Mouse (Mus musculus) urinary bladder, postnatal 14 days (tissue): ENCODE data around the gene Brix1.

ENCODE experiments used
- DNase-seq: peaks from one replicate; pipeline ENCODE4 v3.0.0; 2021; ENCODE audit warnings: low spot score

Gene Brix1

DNA sequence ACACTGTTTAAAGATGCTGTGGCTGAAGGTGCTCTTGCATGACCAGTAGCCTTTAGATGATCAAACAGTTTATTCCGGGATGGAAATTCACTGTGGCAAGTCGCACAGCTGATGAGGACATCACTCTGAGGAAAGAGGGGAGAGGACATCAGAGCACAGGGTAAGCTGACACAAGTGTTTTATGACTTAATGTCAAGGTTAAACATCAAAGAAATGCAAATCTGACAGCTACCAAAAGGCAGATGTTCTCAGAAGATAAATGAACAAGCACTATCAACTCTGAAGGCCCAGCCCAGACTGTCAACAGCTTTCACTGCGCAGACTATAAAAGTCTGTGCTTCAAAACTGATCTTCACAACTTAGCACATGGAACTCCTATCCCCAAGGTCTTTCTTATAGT, 38.6 kb downstream of the Brix1 start:
- no peak for DNase-seq

DNA sequence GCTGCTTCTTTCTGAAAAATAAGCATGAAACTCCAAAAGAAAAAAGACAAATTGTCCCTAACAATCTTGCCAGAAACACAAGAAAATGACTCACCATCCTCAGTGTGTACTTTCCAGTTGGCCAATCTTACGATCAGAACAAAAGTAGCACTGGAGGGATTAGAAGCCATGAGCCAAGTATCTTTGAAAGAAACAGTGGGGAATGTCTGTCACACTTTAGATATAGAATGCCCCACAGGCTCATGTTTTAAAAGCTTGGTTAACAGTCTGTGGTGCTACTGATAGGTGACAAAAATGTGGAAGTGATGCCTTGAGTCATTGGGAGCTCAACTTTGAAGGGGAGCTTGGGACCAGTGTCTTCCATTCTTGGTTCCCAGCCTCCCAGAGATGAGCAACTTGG, 43.5 kb downstream of the Brix1 start:
- DNase-seq: no peak

DNA sequence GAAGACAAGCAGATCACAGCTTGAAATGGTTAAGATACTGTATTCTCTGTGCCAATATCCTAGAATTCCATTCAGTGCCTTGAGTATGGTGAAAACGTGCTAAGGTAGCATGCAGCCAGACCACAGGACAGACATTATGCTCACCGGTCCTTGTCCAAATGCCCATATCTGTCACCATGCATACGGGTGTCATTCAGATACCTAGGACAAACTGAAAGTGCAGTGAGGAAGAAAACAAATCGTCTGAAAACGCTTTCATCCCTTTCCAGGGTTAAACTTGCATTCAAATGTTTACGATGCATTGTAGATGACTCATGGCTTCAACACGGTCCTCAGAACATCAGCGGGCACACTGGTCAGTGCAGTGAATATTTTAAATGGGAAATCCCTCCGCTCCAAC, 44.3 kb downstream of the Brix1 start:
- DNase-seq: no peak

DNA sequence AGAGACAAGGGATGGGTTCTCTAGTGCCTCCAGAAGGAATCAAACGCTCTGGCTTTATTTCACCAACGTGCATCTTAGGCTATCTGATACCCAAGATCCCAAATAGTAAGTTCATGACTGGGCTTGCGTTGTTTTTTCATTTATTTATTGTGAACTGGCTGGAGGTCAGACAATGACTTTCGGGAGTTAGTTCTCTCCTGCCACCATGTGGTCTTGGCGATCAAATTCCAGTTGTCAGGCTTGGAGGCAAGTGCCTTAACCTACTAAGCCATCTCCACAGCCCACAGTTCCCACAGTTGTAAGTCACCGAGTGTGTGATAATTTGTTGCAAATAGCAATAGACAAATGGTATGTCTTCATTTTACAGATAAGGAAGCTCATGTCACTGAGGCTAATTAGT, 45.8 kb downstream of the Brix1 start:
- no peak for DNase-seq

DNA sequence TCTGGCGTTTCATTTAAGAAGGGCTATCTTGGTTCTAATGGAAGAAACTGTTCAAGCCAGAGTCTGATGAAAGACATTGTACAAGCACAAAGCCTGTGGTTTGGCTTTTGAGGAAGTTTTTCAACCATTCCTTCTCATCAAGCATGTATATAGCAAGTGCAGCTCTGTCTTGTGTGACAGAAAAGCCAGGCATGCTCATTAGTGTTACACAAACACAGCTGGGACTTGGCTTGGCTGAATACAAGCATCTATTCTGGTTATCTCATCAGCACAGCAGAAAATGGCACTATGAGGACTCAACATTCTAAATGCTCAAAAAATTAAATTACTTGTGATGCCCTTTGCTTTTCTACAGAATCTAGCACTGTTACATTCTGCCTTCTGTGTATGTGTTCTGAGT, 48.9 kb downstream of the Brix1 start:
- no peak for DNase-seq

DNA sequence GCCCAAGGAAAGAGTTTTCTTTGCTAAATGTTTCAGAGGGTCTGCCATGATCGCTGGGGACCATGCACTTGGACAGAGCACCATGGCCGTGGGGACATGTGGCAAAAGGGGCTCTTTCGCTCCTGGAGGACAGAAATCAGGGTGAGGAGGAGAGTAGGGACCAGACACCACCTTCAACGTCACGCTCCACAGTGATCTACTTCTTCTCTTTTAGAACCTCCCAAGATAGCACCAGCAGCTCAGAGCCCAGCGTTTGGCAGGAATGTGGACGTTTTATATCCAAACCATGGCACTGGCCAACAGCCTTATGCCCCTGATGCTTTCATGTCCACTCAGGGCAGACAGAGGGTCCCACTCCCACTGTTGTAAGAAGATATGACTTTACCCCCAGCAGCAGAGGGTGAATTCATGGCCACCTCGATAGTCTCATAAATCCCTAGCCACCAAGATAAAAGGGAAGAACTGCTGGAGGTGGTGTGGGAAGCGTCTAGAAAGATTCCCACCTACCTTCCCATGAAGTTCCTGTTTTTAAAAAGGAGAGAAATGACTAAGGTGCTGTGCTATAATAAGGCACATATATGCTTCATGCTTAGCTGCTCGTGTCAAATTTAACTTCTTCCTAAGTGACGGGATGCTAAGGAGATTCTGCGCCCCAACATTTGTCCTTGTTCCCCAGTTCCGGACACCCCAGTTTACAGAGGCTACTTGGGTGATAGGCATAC, 59.0 kb downstream of the Brix1 start:
- DNase-seq: no peak

DNA sequence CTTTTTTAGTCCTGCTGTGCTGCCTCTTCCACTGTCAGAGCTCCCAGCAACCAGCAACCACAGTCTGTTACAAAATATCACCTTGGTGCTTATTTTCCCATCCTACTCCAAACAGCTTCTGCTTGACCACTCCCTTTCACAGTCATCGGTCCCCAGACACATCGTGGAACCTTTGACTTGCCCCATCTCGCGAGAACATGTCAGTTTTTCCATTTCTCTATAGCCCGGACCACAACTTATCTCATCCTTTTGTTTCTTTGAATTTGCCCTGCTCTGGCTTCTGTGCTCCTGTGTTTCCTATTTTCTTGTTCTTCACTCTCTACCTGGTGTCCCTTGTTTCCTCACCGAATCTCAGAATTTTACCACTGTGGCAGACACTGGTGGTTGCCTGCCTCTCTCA, 59.6 kb downstream of the Brix1 start:
- no peak for DNase-seq
